Mouse (Mus musculus) common myeloid progenitor, adult 5-6 weeks (primary cell): Measurements from ENCODE around the gene Eif2s2. TPM values are rescaled to one million over a fixed set of nuclear protein-coding genes. Genes with fewer than 3 reads are reported as not detected.
"Not testable (repeated sequence)": the region's sequence is repeated elsewhere in the genome, so short reads cannot be mapped to it uniquely, and the experiment has no call there.

Experiments used
- ATAC-seq: replicated peaks from 2 replicates; pipeline ENCODE4 v1.8.0; 2016; ENCODE audit warnings: low read depth, mild to moderate bottlenecking, moderate TSS enrichment, inconsistent platforms; ENCODE audit not compliant: poor library complexity, severe bottlenecking
- total RNA-seq: library from RNA; stranded (forward); fragments of 200-1000, 187-1606 nt; gene quantifications from 2 replicates; pipeline ENCODE4 v1.2.3, GENCODE M21; 2017

The Eif2s2 gene
- total RNA-seq, 1 experiment from 2014 or later, result 222 TPM

GRCm38 (mm10) chr2:154899004-154899403 is 6.3 kb upstream of the Eif2s2 start:
- ATAC-seq, result not testable (repeated sequence)

GRCm38 (mm10) chr2:154893548-154893947 is 813 bp upstream of the Eif2s2 start:
- ATAC-seq, result no peak

GRCm38 (mm10) chr2:154893045-154893385 is 280 bp upstream of the Eif2s2 start:
- ATAC-seq, result no peak

- no peak for ATAC-seq
Observed at GRCm38 (mm10) chr2:154891585-154891984, 1.1 kb downstream of the Eif2s2 start.

GRCm38 (mm10) chr2:154876621-154877020 is 16.1 kb downstream of the Eif2s2 start:
- no peak for ATAC-seq

GRCm38 (mm10) chr2:154869954-154870641 is 22.6 kb downstream of the Eif2s2 start:
- ATAC-seq, result no peak

- no peak for ATAC-seq
Observed at GRCm38 (mm10) chr2:154868106-154868505, 24.6 kb downstream of the Eif2s2 start.

- ATAC-seq, result no peak
Observed at GRCm38 (mm10) chr2:154865696-154866095, 27.0 kb downstream of the Eif2s2 start.

GRCm38 (mm10) chr2:154863672-154864071 is 29.1 kb downstream of the Eif2s2 start:
- ATAC-seq, result no peak

GRCm38 (mm10) chr2:154855383-154855782 is 37.4 kb downstream of the Eif2s2 start:
- ATAC-seq, result no peak

- no peak for ATAC-seq
Observed at GRCm38 (mm10) chr2:154848086-154848485, 44.6 kb downstream of the Eif2s2 start.

GRCm38 (mm10) chr2:154836537-154836936 is 56.2 kb downstream of the Eif2s2 start:
- no peak for ATAC-seq

GRCm38 (mm10) chr2:154834149-154834865 is 58.4 kb downstream of the Eif2s2 start:
- ATAC-seq, result no peak

GRCm38 (mm10) chr2:154832471-154832870 is 60.3 kb downstream of the Eif2s2 start:
- ATAC-seq, result no peak

GRCm38 (mm10) chr2:154827521-154827920 is 65.2 kb downstream of the Eif2s2 start:
- no peak for ATAC-seq

- no peak for ATAC-seq
Observed at GRCm38 (mm10) chr2:154826054-154826538, 66.6 kb downstream of the Eif2s2 start.

Other genes starting within 250 kb of the Eif2s2 start
- gene Chmp4b, start 241.2 kb downstream of the Eif2s2 start, total RNA-seq, result 99.8 and 109 TPM in 2 replicates
- not detected in 2 replicates for gene Gm14214, start 122.9 kb downstream of the Eif2s2 start, total RNA-seq
- 196 and 236 TPM in 2 replicates for gene Raly, start 101.8 kb downstream of the Eif2s2 start, total RNA-seq
- not detected in 2 replicates for gene a, start 101.5 kb downstream of the Eif2s2 start, total RNA-seq
- not detected in 2 replicates for gene Gm14226, start 125.3 kb upstream of the Eif2s2 start, total RNA-seq
- gene Ahcy, start 181.6 kb upstream of the Eif2s2 start, total RNA-seq, result 96.7 and 107 TPM in 2 replicates
- gene Itch, start 240.6 kb upstream of the Eif2s2 start, total RNA-seq, result 48.2 and 64.5 TPM in 2 replicates